Mouse (Mus musculus) retina, adult 2 months (tissue): Measurements from ENCODE around the gene Dbn1.

Experiments
- DNase-seq: peaks from one replicate; pipeline ENCODE4 v3.0.0-alpha.2; 2012; ENCODE audit warnings: low read depth, low spot score

Gene Dbn1

GRCm38 (mm10) chr13:55510668-55511491 is 23.0 kb upstream of the Dbn1 start:
- DNase-seq: no peak

DNA sequence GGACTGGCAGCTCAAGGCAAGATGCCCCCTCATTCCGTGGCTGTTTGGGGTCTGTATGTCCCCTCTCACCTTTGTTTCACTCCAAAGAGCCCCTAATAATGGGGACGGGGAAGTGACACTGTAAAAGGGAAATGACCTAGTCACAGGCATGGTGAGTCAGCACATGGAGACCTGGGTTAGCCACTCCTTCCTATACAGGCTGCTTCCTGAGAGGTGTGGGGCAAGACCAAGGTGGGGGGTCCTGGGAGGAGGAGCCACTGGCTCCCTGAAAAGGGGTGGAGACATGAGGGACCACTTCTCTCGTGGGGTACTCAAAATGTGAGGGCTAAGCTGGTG is 22.4 kb upstream of the Dbn1 start:
- DNase-seq: no peak

DNA sequence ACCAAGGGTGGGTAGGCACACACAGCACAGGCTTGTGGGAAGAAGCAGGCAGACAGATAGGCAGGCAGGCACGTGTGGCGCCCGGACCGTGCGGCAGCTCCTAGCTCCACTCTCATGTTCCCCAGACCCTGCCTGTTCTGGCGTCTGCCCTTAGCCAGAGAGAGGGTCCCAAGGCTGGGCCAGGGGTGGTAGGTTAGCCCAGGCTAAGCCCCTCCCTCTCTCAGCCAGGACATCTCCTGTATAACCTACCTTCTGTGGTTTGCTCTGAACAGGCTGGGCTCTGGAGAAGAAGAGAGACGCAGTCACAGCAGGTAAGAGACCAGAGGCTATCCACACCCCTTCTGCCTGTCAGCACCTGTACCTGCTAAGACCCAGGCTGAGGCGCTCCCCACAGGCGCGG is 20.6 kb upstream of the Dbn1 start:
- no peak for DNase-seq

DNA sequence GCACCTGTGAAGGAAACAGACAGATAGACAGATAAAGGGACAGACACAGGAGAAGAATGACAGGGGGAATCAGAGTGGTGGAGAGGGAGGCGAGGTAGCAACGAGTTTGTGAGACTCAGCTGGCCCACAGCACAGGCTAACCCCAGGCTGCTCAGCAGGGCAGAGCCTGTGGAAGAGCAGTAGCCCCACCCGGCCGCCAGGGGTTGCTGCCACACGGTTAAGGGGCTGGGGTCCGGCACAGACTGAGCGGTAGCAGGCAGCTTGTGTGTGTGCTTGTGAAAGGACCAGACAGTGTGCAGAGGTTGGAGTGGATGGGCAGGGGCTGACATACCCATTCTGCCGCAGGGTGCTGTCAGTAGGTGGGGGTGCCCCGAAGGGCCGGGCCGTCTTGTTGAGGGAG is 20.0 kb upstream of the Dbn1 start:
- DNase-seq: no peak

DNA sequence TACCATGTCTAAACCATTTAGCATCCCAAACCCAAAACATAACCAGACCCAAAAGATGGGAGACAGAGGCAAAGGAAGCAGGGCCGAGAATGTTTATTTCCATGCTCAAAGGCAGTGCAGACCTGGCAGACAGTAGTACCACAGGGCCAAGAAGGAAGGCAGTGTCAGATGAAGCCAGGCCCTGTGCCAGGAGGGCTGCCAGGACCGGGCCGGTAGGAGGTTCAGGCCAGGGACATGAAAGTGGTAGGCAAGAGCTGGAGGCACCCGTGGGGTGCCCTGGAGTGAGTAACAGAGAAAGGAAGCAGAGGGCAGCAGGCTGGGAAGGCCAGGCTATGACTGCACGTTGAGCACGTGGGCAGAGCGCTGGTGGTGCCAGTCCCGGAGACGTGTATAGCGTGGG is 18.8 kb upstream of the Dbn1 start:
- no peak for DNase-seq

- no peak for DNase-seq
Observed at GRCm38 (mm10) chr13:55505810-55506209, 17.9 kb upstream of the Dbn1 start.

DNA sequence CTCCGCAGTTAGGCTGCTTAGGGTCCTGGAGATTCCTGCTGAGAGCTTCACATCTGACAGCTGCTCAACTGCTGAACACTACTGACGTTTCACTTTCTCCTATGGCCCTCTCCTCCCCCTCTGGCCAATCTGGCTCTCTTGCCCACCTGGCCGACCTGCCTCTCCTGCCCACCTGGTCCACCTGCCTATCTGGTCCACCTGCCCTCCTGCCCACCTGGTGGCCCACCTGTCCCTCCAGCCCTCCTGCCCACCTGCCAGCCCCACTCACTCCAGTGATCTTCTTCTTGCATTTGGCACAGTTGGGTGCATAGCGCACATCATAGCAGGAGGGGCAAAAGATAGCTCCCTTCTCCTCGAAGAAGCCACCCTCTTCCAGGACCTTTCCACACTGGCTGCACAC is 16.5 kb upstream of the Dbn1 start:
- no peak for DNase-seq

- no peak for DNase-seq
Observed at GRCm38 (mm10) chr13:55502405-55502804, 14.5 kb upstream of the Dbn1 start.

GRCm38 (mm10) chr13:55500575-55500974 is 12.7 kb upstream of the Dbn1 start:
- DNase-seq: no peak

GRCm38 (mm10) chr13:55498906-55499305 is 11.0 kb upstream of the Dbn1 start:
- DNase-seq: no peak

- DNase-seq: no peak
Observed at GRCm38 (mm10) chr13:55496661-55497060, 8.8 kb upstream of the Dbn1 start.

DNA sequence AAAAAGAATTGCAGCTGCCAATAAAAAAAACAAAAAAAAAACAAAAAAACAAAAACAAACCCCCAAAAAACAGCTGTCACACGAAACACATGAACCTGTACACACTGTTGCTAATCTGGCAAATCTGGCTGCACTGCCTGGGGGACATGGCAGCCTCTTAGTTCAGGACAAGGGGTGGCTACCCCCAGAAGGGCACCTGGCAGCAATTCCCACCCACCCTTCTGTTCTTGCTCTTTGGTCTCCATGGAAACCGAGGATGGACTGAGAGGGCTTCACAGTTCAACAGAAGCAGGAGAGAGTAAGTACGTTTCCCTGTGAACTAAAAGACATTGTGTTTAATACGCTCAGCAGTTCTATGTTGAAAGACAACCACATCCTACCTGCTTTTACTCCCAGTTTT is 7.8 kb upstream of the Dbn1 start:
- no peak for DNase-seq

DNA sequence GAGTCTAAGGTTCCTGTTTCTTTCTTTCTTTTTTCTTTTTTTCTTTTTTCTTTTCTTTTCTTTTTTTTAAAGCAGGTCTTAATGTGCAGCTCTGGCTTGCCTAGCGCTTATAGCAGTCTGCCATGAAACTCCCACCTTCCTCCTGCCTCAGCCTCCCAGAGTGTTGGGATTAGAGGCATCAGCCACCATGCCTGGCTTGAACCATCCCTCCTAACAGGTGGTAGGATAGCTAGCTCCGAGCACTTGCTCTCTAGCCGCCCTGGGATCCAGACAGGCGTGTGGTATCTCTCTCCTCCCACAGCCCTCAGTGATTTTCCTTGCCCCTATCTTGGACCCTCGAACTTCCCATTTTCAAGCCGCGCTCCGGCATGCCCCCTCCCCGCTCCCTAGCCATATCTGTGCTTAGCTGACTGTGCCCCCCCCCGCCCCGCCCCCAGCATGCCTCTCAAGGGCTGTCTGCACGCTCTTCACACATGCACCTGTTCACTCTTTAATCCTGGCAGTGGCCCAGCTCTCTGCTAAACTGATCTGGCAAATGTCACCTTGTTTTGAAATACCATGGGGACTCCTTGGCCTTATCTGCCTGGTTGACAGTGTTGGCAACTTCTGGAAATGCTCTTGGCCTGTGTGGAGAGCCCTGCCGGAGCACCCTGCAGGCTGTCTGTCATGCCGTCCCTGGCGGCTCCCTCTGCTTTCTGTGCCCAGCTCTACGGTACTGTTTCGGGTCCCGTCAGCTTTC is 7.1 kb upstream of the Dbn1 start:
- DNase-seq: no peak

- DNase-seq: no peak
Observed at GRCm38 (mm10) chr13:55494257-55494656, 6.3 kb upstream of the Dbn1 start.

- no peak for DNase-seq
Observed at GRCm38 (mm10) chr13:55486916-55487577, 864 bp downstream of the Dbn1 start.

DNA sequence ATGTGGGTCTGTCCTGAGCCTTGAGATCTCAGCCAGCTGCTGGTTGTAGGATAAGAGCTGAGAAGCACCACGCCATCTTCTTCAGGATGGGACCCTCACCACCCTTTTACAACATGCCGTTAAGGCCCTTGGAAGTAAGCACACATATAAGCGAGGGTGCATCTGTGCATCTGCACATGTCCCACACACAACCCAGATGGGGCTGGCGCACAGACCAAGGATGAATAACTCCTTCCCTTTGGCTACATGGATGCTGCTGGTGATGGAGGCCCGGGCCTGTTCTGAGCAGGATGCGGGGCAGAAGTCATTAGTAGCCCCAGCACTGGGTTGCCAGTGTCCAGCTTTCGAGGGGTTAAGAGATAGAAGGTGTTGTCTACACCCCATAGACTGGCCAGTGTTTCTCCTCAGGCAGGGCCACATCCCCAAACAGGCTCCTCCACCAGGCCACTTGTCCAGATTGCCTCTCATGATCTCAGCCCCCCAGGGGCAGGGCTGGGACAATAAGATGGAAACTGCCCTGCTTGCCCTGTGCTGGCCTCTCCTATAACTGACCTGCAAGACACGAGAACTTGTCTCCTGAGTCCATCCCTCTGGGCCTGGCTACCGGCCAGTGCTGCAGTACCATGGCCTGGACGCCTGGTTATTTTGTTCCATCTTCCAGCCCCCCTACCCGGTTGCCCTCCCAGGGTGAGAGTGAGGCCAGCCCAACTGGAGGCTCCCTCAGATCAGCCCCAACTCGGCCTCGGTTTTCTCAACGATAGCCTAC is 1.7 kb downstream of the Dbn1 start:
- DNase-seq: no peak

GRCm38 (mm10) chr13:55484520-55485088 is 3.3 kb downstream of the Dbn1 start:
- no peak for DNase-seq

GRCm38 (mm10) chr13:55483593-55483992 is 4.3 kb downstream of the Dbn1 start:
- DNase-seq: no peak

GRCm38 (mm10) chr13:55483071-55483470 is 4.8 kb downstream of the Dbn1 start:
- DNase-seq: no peak

DNA sequence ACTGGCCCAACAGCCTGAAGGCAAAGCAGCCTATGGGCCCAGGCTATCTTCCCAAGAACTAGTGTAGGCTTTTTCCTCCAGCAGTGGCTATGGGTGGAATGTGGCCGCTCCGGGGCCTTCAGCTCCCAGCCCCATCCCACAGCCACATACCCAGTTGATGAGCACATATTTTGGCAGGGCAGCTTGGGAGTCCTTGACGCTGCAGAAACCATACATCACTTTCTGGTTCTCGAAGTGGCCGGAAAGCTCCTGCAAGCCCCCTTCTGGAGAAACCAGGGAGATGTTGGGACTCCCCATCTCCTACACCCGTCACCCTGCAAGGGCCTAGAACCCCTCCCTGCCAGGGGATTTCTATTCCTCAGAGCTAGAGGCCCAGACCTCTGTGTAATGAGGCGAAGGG is 5.4 kb downstream of the Dbn1 start:
- DNase-seq: no peak

GRCm38 (mm10) chr13:55479929-55480328 is 8.0 kb downstream of the Dbn1 start:
- DNase-seq: no peak

- no peak for DNase-seq
Observed at GRCm38 (mm10) chr13:55479008-55479407, 8.9 kb downstream of the Dbn1 start.
